Mouse (Mus musculus): ENCODE data around the gene Zbtb44. TPM values are rescaled to one million over a fixed set of nuclear protein-coding genes. Genes with fewer than 3 reads are reported as not detected.

Zbtb44 gene
- polyA plus RNA-seq, 1 experiment from 2014 or later, result 5.6 TPM

GRCm38 (mm10) chr9:31091162-31091581 lies 60.7 kb downstream of the Zbtb44 start:
- no peak overlapping the region for H3K9ac ChIP-seq (replicated peaks)
- no peak overlapping the region for H3K4me3 ChIP-seq
- no peak overlapping the region for H3K27ac ChIP-seq (replicated peaks)
- H3K9me3 ChIP-seq, result no peaks in the 10 kb centered on the region
- H3K36me3 ChIP-seq, result no peaks in the 10 kb centered on the region
- WGBS, result 93% methylated on average over 10 of the region's 10 CpGs
- ATAC-seq (replicated peaks), result no peak
- H3K4me2 ChIP-seq (replicated peaks), result no peak overlapping the region
- H3K4me1 ChIP-seq, result peaks cover 9% of the 10 kb centered on the region; the same call in 1 of the 2 replicates
- no peaks in the 10 kb centered on the region for H3K27me3 ChIP-seq

- Histone ChIP-seq H3K4me1 (peaks cover 6% of the 10 kb centered on the region; the same call in 1 of the 2 replicates), H3K36me3 (no peaks in the 10 kb centered on the region), H3K27me3 (no peaks in the 10 kb centered on the region), H3K4me2 (replicated peaks) (no peak overlapping the region), H3K9me3 (no peaks in the 10 kb centered on the region), H3K27ac (replicated peaks) (no peak overlapping the region), H3K4me3 (no peak overlapping the region), H3K9ac (replicated peaks) (no peak overlapping the region)
- ATAC-seq (replicated peaks), result no peak
- WGBS, result 87% methylated on average over 18 of the region's 18 CpGs
Measured at GRCm38 (mm10) chr9:31092111-31092832, 61.8 kb downstream of the Zbtb44 start.

- 96% methylated on average over 10 of the region's 10 CpGs for WGBS
- H3K36me3 ChIP-seq, result no peaks in the 10 kb centered on the region
- no peaks in the 10 kb centered on the region for H3K9me3 ChIP-seq
- no peaks in the 10 kb centered on the region for H3K27me3 ChIP-seq
- H3K9ac ChIP-seq (replicated peaks), result no peak overlapping the region
- peaks cover under 1% of the 10 kb centered on the region; the same call in 1 of the 2 replicates for H3K4me1 ChIP-seq
- no peak for ATAC-seq (replicated peaks)
- H3K4me3 ChIP-seq, result no peak overlapping the region
- no peak overlapping the region for H3K4me2 ChIP-seq (replicated peaks)
- H3K27ac ChIP-seq (replicated peaks), result no peak overlapping the region
Measured at GRCm38 (mm10) chr9:31092833-31093195, 62.4 kb downstream of the Zbtb44 start.

GRCm38 (mm10) chr9:31097088-31098082 lies 66.9 kb downstream of the Zbtb44 start:
- ATAC-seq (replicated peaks), result no peak
- Histone ChIP-seq H3K36me3 (no peaks in the 10 kb centered on the region), H3K9ac (replicated peaks) (no peak overlapping the region), H3K27me3 (no peaks in the 10 kb centered on the region), H3K27ac (replicated peaks) (no peak overlapping the region), H3K4me3 (no peak overlapping the region), H3K4me2 (replicated peaks) (no peak overlapping the region), H3K9me3 (no peaks in the 10 kb centered on the region), H3K4me1 (no peaks in the 10 kb centered on the region)
- WGBS, result 80% methylated on average over 20 of the region's 20 CpGs

- Histone ChIP-seq H3K4me2 (replicated peaks) (no peak overlapping the region), H3K4me1 (no peaks in the 10 kb centered on the region), H3K36me3 (no peaks in the 10 kb centered on the region), H3K4me3 (no peak overlapping the region), H3K9ac (replicated peaks) (no peak overlapping the region), H3K27me3 (no peaks in the 10 kb centered on the region), H3K9me3 (no peaks in the 10 kb centered on the region), H3K27ac (replicated peaks) (no peak overlapping the region)
- WGBS, result 72% methylated on average over 6 of the region's 6 CpGs
- ATAC-seq (replicated peaks), result no peak
Measured at GRCm38 (mm10) chr9:31098118-31098517, 67.7 kb downstream of the Zbtb44 start.

GRCm38 (mm10) chr9:31108464-31108863 lies 78.0 kb downstream of the Zbtb44 start:
- WGBS, result 90% methylated on average over 8 of the region's 8 CpGs
- no peak overlapping the region for H3K4me2 ChIP-seq (replicated peaks)

GRCm38 (mm10) chr9:31115586-31115985 lies 85.1 kb downstream of the Zbtb44 start:
- no peaks in the 10 kb centered on the region for H3K36me3 ChIP-seq
- H3K4me1 ChIP-seq, result peaks cover 4% of the 10 kb centered on the region
- no peak overlapping the region for H3K4me3 ChIP-seq

More at GRCm38 (mm10) chr9:31108464-31108863, 78.0 kb downstream of the Zbtb44 start:
- H3K9me3 ChIP-seq, result no peaks in the 10 kb centered on the region
- no peaks in the 10 kb centered on the region for H3K27me3 ChIP-seq
- no peak overlapping the region for H3K27ac ChIP-seq (replicated peaks)
- H3K4me3 ChIP-seq, result no peak overlapping the region
- no peak for ATAC-seq (replicated peaks)
- H3K36me3 ChIP-seq, result no peaks in the 10 kb centered on the region
- no peak overlapping the region for H3K9ac ChIP-seq (replicated peaks)
- H3K4me1 ChIP-seq, result no peaks in the 10 kb centered on the region

GRCm38 (mm10) chr9:31117088-31117487 lies 86.6 kb downstream of the Zbtb44 start:
- H3K4me2 ChIP-seq (replicated peaks), result no peak overlapping the region
- 91% methylated on average over 11 of the region's 11 CpGs for WGBS
- H3K9me3 ChIP-seq, result no peaks in the 10 kb centered on the region
- no peak overlapping the region for H3K27ac ChIP-seq (replicated peaks)
- peaks cover 8% of the 10 kb centered on the region for H3K4me1 ChIP-seq
- no peak overlapping the region for H3K9ac ChIP-seq (replicated peaks)
- H3K27me3 ChIP-seq, result no peaks in the 10 kb centered on the region
- H3K36me3 ChIP-seq, result no peaks in the 10 kb centered on the region
- no peak for ATAC-seq (replicated peaks)
- H3K4me3 ChIP-seq, result no peak overlapping the region

More at GRCm38 (mm10) chr9:31115586-31115985, 85.1 kb downstream of the Zbtb44 start:
- Histone ChIP-seq H3K4me2 (replicated peaks) (no peak overlapping the region), H3K27ac (replicated peaks) (no peak overlapping the region), H3K9ac (replicated peaks) (no peak overlapping the region), H3K27me3 (no peaks in the 10 kb centered on the region), H3K9me3 (no peaks in the 10 kb centered on the region)
- no peak for ATAC-seq (replicated peaks)

GRCm38 (mm10) chr9:31117488-31117887 lies 87.0 kb downstream of the Zbtb44 start:
- no peak overlapping the region for H3K4me2 ChIP-seq (replicated peaks)
- H3K4me3 ChIP-seq, result no peak overlapping the region
- H3K27me3 ChIP-seq, result no peaks in the 10 kb centered on the region
- H3K36me3 ChIP-seq, result no peaks in the 10 kb centered on the region
- peaks cover 12% of the 10 kb centered on the region for H3K4me1 ChIP-seq
- H3K9me3 ChIP-seq, result no peaks in the 10 kb centered on the region
- H3K9ac ChIP-seq (replicated peaks), result no peak overlapping the region
- ATAC-seq (replicated peaks), result no peak
- 87% methylated on average over 6 of the region's 6 CpGs for WGBS
- H3K27ac ChIP-seq (replicated peaks), result no peak overlapping the region

- 41% methylated on average over 11 of the region's 11 CpGs for WGBS
- Histone ChIP-seq H3K9ac (replicated peaks) (no peak overlapping the region), H3K9me3 (no peaks in the 10 kb centered on the region), H3K4me3 (no peak overlapping the region), H3K27me3 (no peaks in the 10 kb centered on the region), H3K4me2 (replicated peaks) (no peak overlapping the region), H3K4me1 (peaks cover 13% of the 10 kb centered on the region), H3K27ac (replicated peaks) (no peak overlapping the region), H3K36me3 (no peaks in the 10 kb centered on the region)
- ATAC-seq (replicated peaks), result no peak
Measured at GRCm38 (mm10) chr9:31118520-31119298, 88.3 kb downstream of the Zbtb44 start.

- Histone ChIP-seq H3K27me3 (no peaks in the 10 kb centered on the region), H3K9ac (replicated peaks) (no peak overlapping the region), H3K27ac (replicated peaks) (no peak overlapping the region), H3K9me3 (no peaks in the 10 kb centered on the region), H3K4me3 (no peak overlapping the region), H3K4me2 (replicated peaks) (no peak overlapping the region), H3K4me1 (peaks cover 13% of the 10 kb centered on the region), H3K36me3 (no peaks in the 10 kb centered on the region)
- no peak for ATAC-seq (replicated peaks)
- WGBS, result 78% methylated on average over 5 of the region's 5 CpGs
Measured at GRCm38 (mm10) chr9:31119405-31119804, 89.0 kb downstream of the Zbtb44 start.

All from forebrain, embryonic 15.5 days (tissue).